Mouse (Mus musculus): ENCODE measurements around the gene Capn15. TPM values are rescaled to one million over a fixed set of nuclear protein-coding genes. Genes with fewer than 3 reads are reported as not detected.

The Capn15 gene
- total RNA-seq, 2 experiments from 2014 or later, result 7.1 to 7.8 TPM

- no peak for DNase-seq (ENCODE audit: low spot score)
- intact Hi-C loops (cut with DNase I), result loop anchor here (5.0 to 10.0 kb wide), 2 partner anchors 45 to 48 kb away; partner anchors contain the start of gene Capn15
Measured at GRCm38 (mm10) chr17:25942597-25943151, 42.9 kb downstream of the Capn15 start.

GRCm38 (mm10) chr17:25941511-25942241 lies 43.9 kb downstream of the Capn15 start:
- peak; percentile 35 for DNase-seq (ENCODE audit: low spot score)
- intact Hi-C loops (cut with DNase I), result loop anchor here (2.0 to 10.0 kb wide), 3 partner anchors 17 to 47 kb away; partner anchors contain the start of gene Capn15

GRCm38 (mm10) chr17:25934526-25934925 lies 51.1 kb downstream of the Capn15 start:
- intact Hi-C loops (cut with DNase I), result no loop called here

GRCm38 (mm10) chr17:25925348-25925747 lies 60.2 kb downstream of the Capn15 start:
- intact Hi-C loops (cut with DNase I), result loop anchor here (2.0 kb wide), 1 partner anchor 15 kb away; no protein-coding TSS in a partner anchor
- DNase-seq (ENCODE audit: low spot score), result peak; percentile 26

More at GRCm38 (mm10) chr17:25934526-25934925, 51.1 kb downstream of the Capn15 start:
- no peak for DNase-seq (ENCODE audit: low spot score)

GRCm38 (mm10) chr17:25922120-25922519 lies 63.5 kb downstream of the Capn15 start:
- intact Hi-C loops (cut with DNase I), result loop anchor here (2.0 kb wide), 1 partner anchor 61 kb away; no protein-coding TSS in a partner anchor
- no peak for DNase-seq (ENCODE audit: low spot score)

GRCm38 (mm10) chr17:25919786-25920642 lies 65.6 kb downstream of the Capn15 start:
- peak; percentile 100 for DNase-seq (ENCODE audit: low spot score)
- intact Hi-C loops (cut with DNase I), result no loop called here

GRCm38 (mm10) chr17:25919144-25919785 lies 66.3 kb downstream of the Capn15 start, which contains the start of gene Rab40c:
Gene Rab40c, minus strand, starts transcription at chr17:25919727.
- intact Hi-C loops (cut with DNase I), result no loop called here
- no peak for DNase-seq (ENCODE audit: low spot score)

GRCm38 (mm10) chr17:25918037-25918750 lies 67.4 kb downstream of the Capn15 start:
- intact Hi-C loops (cut with DNase I), result no loop called here
- DNase-seq (ENCODE audit: low spot score), result no peak

GRCm38 (mm10) chr17:25916931-25917647 lies 68.5 kb downstream of the Capn15 start:
- no peak for DNase-seq (ENCODE audit: low spot score)
- intact Hi-C loops (cut with DNase I), result no loop called here

- DNase-seq (ENCODE audit: low spot score), result no peak
- intact Hi-C loops (cut with DNase I), result no loop called here
Measured at GRCm38 (mm10) chr17:25914295-25914694, 71.3 kb downstream of the Capn15 start.

GRCm38 (mm10) chr17:25913877-25914275 lies 71.7 kb downstream of the Capn15 start:
- intact Hi-C loops (cut with DNase I), result loop anchor here (2.0 kb wide), 1 partner anchor 19 kb away; no protein-coding TSS in a partner anchor
- DNase-seq (ENCODE audit: low spot score), result no peak

- no peak for DNase-seq (ENCODE audit: low spot score)
- intact Hi-C loops (cut with DNase I), result loop anchor here (2.0 kb wide), 1 partner anchor 19 kb away; no protein-coding TSS in a partner anchor
Measured at GRCm38 (mm10) chr17:25913186-25913876, 72.3 kb downstream of the Capn15 start.

GRCm38 (mm10) chr17:25911816-25912215 lies 73.8 kb downstream of the Capn15 start:
- DNase-seq (ENCODE audit: low spot score), result no peak
- intact Hi-C loops (cut with DNase I), result loop anchor here (2.0 kb wide), 1 partner anchor 17 kb away; no protein-coding TSS in a partner anchor

Other genes starting within 250 kb of the Capn15 start
- gene Mslnl, start 249.8 kb downstream of the Capn15 start, total RNA-seq (2021), result not detected
- 10 to 100 TPM; 21.2 to 28.5 TPM for gene Msln, start 231.4 kb downstream of the Capn15 start, total RNA-seq (2021)
- gene Narfl, start 212.0 kb downstream of the Capn15 start, total RNA-seq (2021), result 10 to 100 TPM; 44.8 to 48.2 TPM
- 1 to 10 TPM; 5.5 to 9.1 TPM for gene Haghl, start 200.1 kb downstream of the Capn15 start, total RNA-seq (2021)
- gene Ccdc78, start 199.2 kb downstream of the Capn15 start, total RNA-seq (2021), result not detected
- gene Fam173a, start 192.9 kb downstream of the Capn15 start, total RNA-seq (2021), result 10 to 100 TPM; 35.4 to 36.0 TPM
- under 1 TPM in 1 of 2 experiments, not detected in 1; 0.53 TPM for gene AC134908.4, start 190.1 kb downstream of the Capn15 start, total RNA-seq (2021)
- gene Metrn, start 188.7 kb downstream of the Capn15 start, total RNA-seq (2021), result 10 to 100 TPM; 74.4 to 75.1 TPM
- gene Fbxl16, start 176.7 kb downstream of the Capn15 start, total RNA-seq (2021), result 1 to 10 TPM; 1.2 to 1.3 TPM
- gene Wdr24, start 162.2 kb downstream of the Capn15 start, total RNA-seq (2021), result 10 to 100 TPM; 10.2 to 10.6 TPM
- 10 to 100 TPM; 35.5 to 36.6 TPM for gene Jmjd8, start 156.9 kb downstream of the Capn15 start, total RNA-seq (2021)
- 100 to 1,000 TPM; 114 to 117 TPM for gene Stub1, start 152.4 kb downstream of the Capn15 start, total RNA-seq (2021)
- 1 to 10 TPM; 1.2 to 2.2 TPM for gene Rhbdl1, start 148.5 kb downstream of the Capn15 start, total RNA-seq (2021)
- 1 to 10 TPM; 2.8 to 3.6 TPM for gene Gm20683, start 144.0 kb downstream of the Capn15 start, total RNA-seq (2021)
- gene Rhot2, start 140.9 kb downstream of the Capn15 start, total RNA-seq (2021), result 100 to 1,000 TPM; 120 to 125 TPM
- gene Wdr90, start 124.3 kb downstream of the Capn15 start, total RNA-seq (2021), result 1 to 10 TPM; 2.8 to 2.9 TPM
- gene Mcrip2, start 117.0 kb downstream of the Capn15 start, total RNA-seq (2021), result 100 to 1,000 TPM; 261 to 270 TPM
- gene Mettl26, start 110.7 kb downstream of the Capn15 start, total RNA-seq (2021), result 10 to 100 TPM; 13.6 to 14.4 TPM
- gene Wfikkn1, start 104.9 kb downstream of the Capn15 start, total RNA-seq (2021), result under 1 TPM; 0.45 to 0.75 TPM
- 10 to 100 TPM; 17.0 to 17.4 TPM for gene Rab40c, start 66.1 kb downstream of the Capn15 start, total RNA-seq (2021)
- 10 to 100 TPM; 49.0 to 55.6 TPM for gene Pigq, start 40.9 kb downstream of the Capn15 start, total RNA-seq (2021)
- not detected for gene Nhlrc4, start 40.8 kb downstream of the Capn15 start, total RNA-seq (2021)
- under 1 TPM; 0.17 to 0.18 TPM for gene A930017K11Rik, start 33.2 kb downstream of the Capn15 start, total RNA-seq (2021)
- gene Rab11fip3, start 83.8 kb upstream of the Capn15 start, total RNA-seq (2021), result 10 to 100 TPM; 28.0 to 30.2 TPM
- gene Decr2, start 104.5 kb upstream of the Capn15 start, total RNA-seq (2021), result 10 to 100 TPM; 11.0 to 11.7 TPM
- 1 to 10 TPM; 3.2 to 3.6 TPM for gene Nme4, start 109.8 kb upstream of the Capn15 start, total RNA-seq (2021)
- 1 to 10 TPM; 2.5 to 3.1 TPM for gene Tmem8, start 127.5 kb upstream of the Capn15 start, total RNA-seq (2021)
- gene Mrpl28, start 137.7 kb upstream of the Capn15 start, total RNA-seq (2021), result 100 to 1,000 TPM; 130 to 133 TPM
- 10 to 100 TPM; 14.0 to 16.0 TPM for gene Axin1, start 152.9 kb upstream of the Capn15 start, total RNA-seq (2021)
- gene Pdia2, start 213.3 kb upstream of the Capn15 start, total RNA-seq (2021), result not detected
- gene Rgs11, start 217.2 kb upstream of the Capn15 start, total RNA-seq (2021), result under 1 TPM; 0.29 to 0.73 TPM
- gene Arhgdig, start 222.0 kb upstream of the Capn15 start, total RNA-seq (2021), result under 1 TPM in 1 of 2 experiments, not detected in 1; 0.42 TPM